Mouse (Mus musculus): ENCODE data around the gene Thumpd2.

Gene Thumpd2

GRCm38 (mm10) chr17:81064979-81065311, at the start of gene Thumpd2:
TSS of gene Thumpd2 (minus strand) at chr17:81065082.
- peak; percentile 93 to 94 for DNase-seq

GRCm38 (mm10) chr17:81104237-81104636, 39.4 kb upstream of the Thumpd2 start:
- DNase-seq, result no peak

- no peak for DNase-seq
These were observed 38.0 kb upstream of the Thumpd2 start for GRCm38 (mm10) chr17:81102866-81103265.

GRCm38 (mm10) chr17:81098444-81098843, 33.6 kb upstream of the Thumpd2 start:
- DNase-seq, result no peak

- DNase-seq, result no peak
These were observed 31.6 kb upstream of the Thumpd2 start for GRCm38 (mm10) chr17:81096490-81096889.

GRCm38 (mm10) chr17:81092794-81093193, 27.9 kb upstream of the Thumpd2 start:
- DNase-seq, result no peak

- DNase-seq, result no peak
These were observed 24.0 kb upstream of the Thumpd2 start for GRCm38 (mm10) chr17:81088866-81089265.

- DNase-seq, result no peak
These were observed 22.9 kb upstream of the Thumpd2 start for GRCm38 (mm10) chr17:81087735-81088134.

GRCm38 (mm10) chr17:81064279-81064978, 453 bp downstream of the Thumpd2 start:
- DNase-seq, result peak in 1 of 2 experiments; percentile 18

GRCm38 (mm10) chr17:81063346-81063745, 1.5 kb downstream of the Thumpd2 start:
- no peak for DNase-seq

GRCm38 (mm10) chr17:81062349-81062871, 2.5 kb downstream of the Thumpd2 start:
- no peak for DNase-seq

- no peak for DNase-seq
These were observed 8.0 kb downstream of the Thumpd2 start for GRCm38 (mm10) chr17:81056796-81057381.

- DNase-seq, result no peak
These were observed 8.8 kb downstream of the Thumpd2 start for GRCm38 (mm10) chr17:81056035-81056434.

- DNase-seq, result no peak
These were observed 9.4 kb downstream of the Thumpd2 start for GRCm38 (mm10) chr17:81055522-81055921.

- DNase-seq, result no peak
These were observed 11.6 kb downstream of the Thumpd2 start for GRCm38 (mm10) chr17:81053274-81053673.

- DNase-seq, result no peak
These were observed 16.8 kb downstream of the Thumpd2 start for GRCm38 (mm10) chr17:81047930-81048564.

GRCm38 (mm10) chr17:81045525-81046150, 19.2 kb downstream of the Thumpd2 start:
- DNase-seq, result peak in 1 of 2 experiments; percentile 64

- no peak for DNase-seq
These were observed 19.8 kb downstream of the Thumpd2 start for GRCm38 (mm10) chr17:81045115-81045514.

GRCm38 (mm10) chr17:81044356-81044755, 20.5 kb downstream of the Thumpd2 start:
- DNase-seq, result no peak

- no peak for DNase-seq
These were observed 23.2 kb downstream of the Thumpd2 start for GRCm38 (mm10) chr17:81041662-81042061.

- no peak for DNase-seq
These were observed 26.0 kb downstream of the Thumpd2 start for GRCm38 (mm10) chr17:81038707-81039408.

- no peak for DNase-seq
These were observed 29.5 kb downstream of the Thumpd2 start for GRCm38 (mm10) chr17:81035354-81035753.

GRCm38 (mm10) chr17:81032957-81033356, 31.9 kb downstream of the Thumpd2 start:
- DNase-seq, result no peak

Measured in kidney, postnatal 25 days (tissue).